Mouse (Mus musculus): ENCODE measurements around the gene Ndrg3.

DNA sequence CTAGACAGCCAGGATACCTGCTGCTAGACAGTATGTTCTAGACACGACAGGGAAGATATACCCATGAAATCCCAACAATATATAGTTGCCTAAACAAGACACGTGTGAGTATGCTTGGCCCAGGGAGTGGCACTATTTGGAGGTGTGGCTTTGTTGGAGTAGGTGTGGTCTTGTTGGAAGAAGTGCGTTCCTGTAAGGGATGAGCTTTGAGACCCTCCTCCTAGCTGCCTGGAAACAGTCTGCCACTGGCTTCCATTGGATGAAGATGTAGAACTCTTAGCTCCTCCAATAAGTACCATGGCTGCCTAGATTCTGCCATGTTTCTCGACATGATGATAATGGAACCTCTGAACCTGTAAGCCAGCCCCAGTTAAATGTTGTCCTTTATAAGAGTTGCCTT, 10.6 kb downstream of the Ndrg3 start:
- no peak for TF ChIP-seq CTCF (IDR thresholded peaks at IDR 0.05)
- TF ChIP-seq EP300 (IDR thresholded peaks at IDR 0.05; ENCODE audit: insufficient read depth, low read depth, low read length), result no peak
